ENCODE assay signal across 8 mouse cellular contexts in genomic region chr5:146793630-146794083, GRCm38 (mm10). TPM values are rescaled to one million over a fixed set of nuclear protein-coding genes. Genes with fewer than 3 reads are reported as not detected.
DNase-seq lines count a peak whose midpoint lies in the region; ATAC-seq and TF ChIP-seq lines count a peak whose summit lies in the region.

No protein-coding gene starts in this region.

- no peak for DNase-seq in heart, adult 8-10 months (ENCODE audit: low spot score)
- no peak for DNase-seq in forebrain, postnatal 0 days
- no peak for DNase-seq in left cerebral cortex, adult 8-10 months (ENCODE audit: low spot score in 2 of 2)
- no peak for DNase-seq in thymus, postnatal 25 days
- DNase-seq in right cerebral cortex, postnatal 14 days = no peak

- H3K4me1 ChIP-seq in heart, embryonic 13.5 days = peaks cover 39% of the 10 kb centered on the region
- peaks cover 69% of the 10 kb centered on the region for H3K4me1 ChIP-seq in E14TG2a.4 (replicated peaks; ENCODE audit: low read depth, low read length)
- H3K4me1 ChIP-seq in forebrain, postnatal 0 days (ENCODE audit: insufficient read depth) = peaks cover 10% of the 10 kb centered on the region

- H3K27ac ChIP-seq in heart, embryonic 13.5 days (replicated peaks) = peak overlapping the region; percentile 93
- no peak overlapping the region for H3K27ac ChIP-seq in forebrain, postnatal 0 days (ENCODE audit: low read depth, low read length)

- ATAC-seq in heart, embryonic 13.5 days (ENCODE audit: extremely low read depth, insufficient number of reproducible peaks, low FRiP score, low TSS enrichment) = no peak
- ATAC-seq in forebrain, postnatal 0 days = no peak
- ATAC-seq in megakaryocyte progenitor cell, adult 5-6 weeks (replicated peaks; ENCODE audit: poor library complexity) = 0 out of 2 replicates have a peak, but pooled peaks have one; percentile 6

- WGBS in heart, embryonic 13.5 days = 6% methylated on average over 18 of the region's 18 CpGs
- 3% methylated on average over 18 of the region's 18 CpGs for WGBS in forebrain, postnatal 0 days

- H3K27me3 ChIP-seq in heart, embryonic 13.5 days (replicated peaks) = no peaks in the 10 kb centered on the region
- H3K27me3 ChIP-seq in E14TG2a.4 (ENCODE audit: insufficient read depth, low read length) = no peaks in the 10 kb centered on the region
- H3K27me3 ChIP-seq in forebrain, postnatal 0 days (ENCODE audit: insufficient read depth, low read length) = no peaks in the 10 kb centered on the region

- H3K9ac ChIP-seq in heart, embryonic 13.5 days = peak overlapping the region; percentile 99
- H3K9ac ChIP-seq in forebrain, postnatal 0 days = peak overlapping the region; percentile 89

- peak overlapping the region; percentile 99 for H3K4me3 ChIP-seq in heart, embryonic 13.5 days
- H3K4me3 ChIP-seq in E14TG2a.4 (replicated peaks; ENCODE audit: low read length) = peak overlapping the region; percentile 92
- peak overlapping the region; percentile 76 for H3K4me3 ChIP-seq in forebrain, postnatal 0 days (ENCODE audit: low read depth, low read length)

- H3K9me3 ChIP-seq in heart, embryonic 13.5 days = no peaks in the 10 kb centered on the region
- H3K9me3 ChIP-seq in E14TG2a.4 (ENCODE audit: low read length) = no peaks in the 10 kb centered on the region
- no peaks in the 10 kb centered on the region for H3K9me3 ChIP-seq in forebrain, postnatal 0 days (ENCODE audit: low read length)

- no peak for TF ChIP-seq CTCF in E14TG2a.4 (conservative IDR thresholded peaks at IDR 0.05; ENCODE audit: low read length)
- no peak for TF ChIP-seq CTCF in forebrain, postnatal 0 days (IDR thresholded peaks at IDR 0.05; ENCODE audit: low read depth)

- peak overlapping the region; percentile 85 for H3K4me2 ChIP-seq in heart, embryonic 13.5 days
- peak overlapping the region; percentile 79 for H3K4me2 ChIP-seq in forebrain, postnatal 0 days (ENCODE audit: low read depth)

- H3K36me3 ChIP-seq in heart, embryonic 13.5 days = no peaks in the 10 kb centered on the region
- H3K36me3 ChIP-seq in E14TG2a.4 (ENCODE audit: insufficient read depth, low read length) = no peaks in the 10 kb centered on the region
- H3K36me3 ChIP-seq in forebrain, postnatal 0 days (ENCODE audit: insufficient read depth) = no peaks in the 10 kb centered on the region

RNA-seq across cellular contexts. Expression of gene Usp12, which starts 1.1 kb away (rescaled TPM):
- 11.0 and 11.1 TPM in 2 replicates for polyA plus RNA-seq in heart, embryonic 13.5 days (2015; fragmentation: Nextera tagmentation; extraction: Ambion mirVana)
- 10 to 100 TPM; 14.7 to 18.7 (median 18.0) TPM for total RNA-seq in heart, adult 8-10 months (2022)
- total RNA-seq in forebrain, postnatal 0 days (2014; rRNA removed) = 27.9 and 31.1 TPM in 2 replicates
- 13.7 and 16.2 TPM in 2 replicates for polyA plus RNA-seq in forebrain, postnatal 0 days (2015; fragmentation: Nextera tagmentation; extraction: Ambion mirVana)
- 14.2 and 16.4 TPM in 2 replicates for total RNA-seq in megakaryocyte progenitor cell, adult 5-6 weeks (2015)
- 35.3 and 50.1 TPM in 2 replicates for total RNA-seq in megakaryocyte progenitor cell, adult 5-6 weeks (2017)
- 10 to 100 TPM; 50.1 to 58.9 (median 54.3) TPM for total RNA-seq in left cerebral cortex, adult 8-10 months (2022)

RNA-seq across cellular contexts. Expression of gene Rpl21, which starts 39.0 kb away (rescaled TPM):
- 348 and 372 TPM in 2 replicates for polyA plus RNA-seq in heart, embryonic 13.5 days (2015; fragmentation: Nextera tagmentation; extraction: Ambion mirVana)
- total RNA-seq in heart, adult 8-10 months (2022) = 100 to 1,000 TPM in 3 of 4 experiments, 10 to 100 TPM in 1; 76.1 to 145 (median 124) TPM
- 330 and 390 TPM in 2 replicates for total RNA-seq in forebrain, postnatal 0 days (2014; rRNA removed)
- polyA plus RNA-seq in forebrain, postnatal 0 days (2015; fragmentation: Nextera tagmentation; extraction: Ambion mirVana) = 375 and 447 TPM in 2 replicates
- 2,785 and 2,819 TPM in 2 replicates for total RNA-seq in megakaryocyte progenitor cell, adult 5-6 weeks (2015)
- total RNA-seq in megakaryocyte progenitor cell, adult 5-6 weeks (2017) = 2,136 and 2,277 TPM in 2 replicates
- total RNA-seq in left cerebral cortex, adult 8-10 months (2022) = 100 to 1,000 TPM; 131 to 217 (median 174) TPM

RNA-seq across cellular contexts. Expression of gene Rasl11a, which starts 51.2 kb away (rescaled TPM):
- 8.1 and 10.7 TPM in 2 replicates for polyA plus RNA-seq in heart, embryonic 13.5 days (2015; fragmentation: Nextera tagmentation; extraction: Ambion mirVana)
- 1 to 10 TPM; 1.3 to 2.6 (median 2.0) TPM for total RNA-seq in heart, adult 8-10 months (2022)
- total RNA-seq in forebrain, postnatal 0 days (2014; rRNA removed) = 17.8 and 19.6 TPM in 2 replicates
- polyA plus RNA-seq in forebrain, postnatal 0 days (2015; fragmentation: Nextera tagmentation; extraction: Ambion mirVana) = 22.8 and 24.7 TPM in 2 replicates
- 0.47 TPM in 1 of 2 replicates, not detected in the other for total RNA-seq in megakaryocyte progenitor cell, adult 5-6 weeks (2015)
- total RNA-seq in megakaryocyte progenitor cell, adult 5-6 weeks (2017) = not detected in 2 replicates
- total RNA-seq in left cerebral cortex, adult 8-10 months (2022) = 1 to 10 TPM; 3.2 to 5.9 (median 4.9) TPM
